Mouse (Mus musculus) megakaryocyte, embryonic 14.5 days (primary cell): ENCODE measurements around the gene Cdk4.

Experiments used
- FLI1 ChIP-seq: IDR thresholded peaks from 2 replicates; pipeline ENCODE4 v1.6.1; 2012; ENCODE audit warnings: low read length, inconsistent platforms, mixed read lengths
- GATA1 ChIP-seq: IDR thresholded peaks from 3 replicates; pipeline ENCODE4 v1.6.1; 2012; ENCODE audit warnings: mixed read lengths, low read length, inconsistent platforms, borderline replicate concordance

DNA sequence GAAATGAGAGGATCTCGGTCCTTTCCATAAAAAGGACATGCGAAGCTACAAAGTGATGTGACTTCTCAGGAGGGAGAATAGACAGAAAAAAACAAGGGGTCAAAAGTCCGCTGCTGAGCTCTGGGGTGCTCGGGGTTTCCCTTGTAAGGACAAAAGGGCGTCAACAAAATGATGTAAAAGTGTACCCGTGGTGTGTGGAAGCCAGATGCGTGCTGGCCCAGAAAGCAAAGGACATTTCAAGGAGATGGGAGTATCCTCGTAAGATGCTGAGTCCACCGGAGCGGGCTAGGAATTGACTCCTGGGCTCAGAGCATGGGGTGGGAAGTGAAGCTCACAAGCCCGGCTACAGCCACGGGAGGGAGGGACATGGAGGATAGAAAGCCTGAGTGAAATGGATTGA, 25.7 kb upstream of the Cdk4 start:
- TF ChIP-seq GATA1 (no peak), FLI1 (no peak)
